Mouse (Mus musculus) embryonic facial prominence, embryonic 10.5 days (tissue): Measurements from ENCODE around the gene Rnf157. TPM values are rescaled to one million over a fixed set of nuclear protein-coding genes. Genes with fewer than 3 reads are reported as not detected.

Experiments
- DNase-seq: peaks from one replicate; pipeline ENCODE4 v3.0.0-alpha.2; 2017; ENCODE audit warnings: low spot score
- H3K27ac ChIP-seq: fragments of 300-500 bp; sonication (generic); replicated peaks from 2 replicates; pipeline ENCODE4 v1.5.1; 2016; ENCODE audit warnings: mild to moderate bottlenecking
- H3K27me3 ChIP-seq: fragments of 300-500 bp; sonication (generic); replicated peaks from 2 replicates; pipeline ENCODE4 v1.6.1; 2016; ENCODE audit warnings: low read depth, mild to moderate bottlenecking; ENCODE audit not compliant: poor library complexity, severe bottlenecking
- H3K36me3 ChIP-seq: fragments of 300-500 bp; sonication (generic); replicated peaks from 2 replicates; pipeline ENCODE4 v1.6.1; 2016; ENCODE audit warnings: mild to moderate bottlenecking, moderate library complexity
- H3K4me1 ChIP-seq: fragments of 300-500 bp; sonication (generic); 2 replicates; pipeline ENCODE4 v1.6.1; 2016
- H3K4me3 ChIP-seq: fragments of 300-500 bp; sonication (generic); 2 replicates; pipeline ENCODE4 v1.5.1; 2016; ENCODE audit warnings: mild to moderate bottlenecking, moderate library complexity
- H3K9me3 ChIP-seq: fragments of 300-500 bp; sonication (generic); 2 replicates; pipeline ENCODE4 v1.6.1; 2016; ENCODE audit warnings: mild to moderate bottlenecking
- WGBS: fragments of 180-500 bp; shearing (Covaris S2); methylation state at CpG from one replicate; pipeline ENCODE4 v1.1.7; 2016; 5-methylcytosine and 5-hydroxymethylcytosine counted together
- polyA plus RNA-seq: library from polyadenylated mRNA; unstranded; fragments of >200 nt; fragmentation: Nextera tagmentation; extraction: Ambion mirVana; gene quantifications from 2 replicates; pipeline ENCODE4 v1.2.1, GENCODE M21; 2016

Gene Rnf157
- polyA plus RNA-seq, 1 experiment from 2014 or later = 12.7 TPM

GRCm38 (mm10) chr11:116358926-116359637 lies 53.8 kb downstream of the Rnf157 start:
- Histone ChIP-seq H3K9me3 (peaks cover 3% of the 10 kb centered on the region; the same call in 1 of the 2 replicates), H3K4me3 (no peak overlapping the region), H3K27me3 (peaks cover 9% of the 10 kb centered on the region), H3K27ac (no peak overlapping the region), H3K36me3 (peaks cover 37% of the 10 kb centered on the region), H3K4me1 (peaks cover 20% of the 10 kb centered on the region)
- DNase-seq = no peak
- 75% methylated on average over 15 of the region's 15 CpGs for WGBS

- Histone ChIP-seq H3K9me3 (peaks cover 3% of the 10 kb centered on the region; the same call in 1 of the 2 replicates), H3K27ac (no peak overlapping the region), H3K27me3 (peaks cover 10% of the 10 kb centered on the region), H3K4me3 (no peak overlapping the region), H3K36me3 (peaks cover 26% of the 10 kb centered on the region), H3K4me1 (peaks cover 7% of the 10 kb centered on the region; the same call in 1 of the 2 replicates)
- no peak for DNase-seq
- 29% methylated on average over 17 of the region's 17 CpGs for WGBS
These were observed 58.3 kb downstream of the Rnf157 start for GRCm38 (mm10) chr11:116354521-116354920.

GRCm38 (mm10) chr11:116353535-116353934 lies 59.3 kb downstream of the Rnf157 start:
- H3K4me1 ChIP-seq = peaks cover 7% of the 10 kb centered on the region; the same call in 1 of the 2 replicates
- no peak for DNase-seq
- H3K9me3 ChIP-seq = peaks cover 3% of the 10 kb centered on the region; the same call in 1 of the 2 replicates
- no peak overlapping the region for H3K27ac ChIP-seq
- peaks cover 15% of the 10 kb centered on the region for H3K27me3 ChIP-seq
- 90% methylated on average over 8 of the region's 8 CpGs for WGBS
- H3K36me3 ChIP-seq = peaks cover 34% of the 10 kb centered on the region
- H3K4me3 ChIP-seq = no peak overlapping the region

GRCm38 (mm10) chr11:116351294-116351693 lies 61.5 kb downstream of the Rnf157 start:
- H3K36me3 ChIP-seq = peaks cover 46% of the 10 kb centered on the region
- peaks cover 3% of the 10 kb centered on the region; the same call in 1 of the 2 replicates for H3K9me3 ChIP-seq
- H3K27me3 ChIP-seq = peaks cover 15% of the 10 kb centered on the region
- 89% methylated on average over 5 of the region's 5 CpGs for WGBS
- peaks cover 18% of the 10 kb centered on the region; the same call in 1 of the 2 replicates for H3K4me1 ChIP-seq
- H3K4me3 ChIP-seq = no peak overlapping the region
- DNase-seq = no peak
- H3K27ac ChIP-seq = no peak overlapping the region

GRCm38 (mm10) chr11:116347955-116348354 lies 64.9 kb downstream of the Rnf157 start:
- WGBS = 63% methylated on average over 5 of the region's 5 CpGs
- H3K36me3 ChIP-seq = peaks cover 33% of the 10 kb centered on the region
- H3K27me3 ChIP-seq = peaks cover 6% of the 10 kb centered on the region; the same call in 1 of the 2 replicates
- H3K27ac ChIP-seq = no peak overlapping the region; the same call in 1 of the 2 replicates
- H3K4me1 ChIP-seq = peaks cover 19% of the 10 kb centered on the region; the same call in 1 of the 2 replicates
- DNase-seq = no peak
- H3K9me3 ChIP-seq = no peaks in the 10 kb centered on the region
- H3K4me3 ChIP-seq = no peak overlapping the region

- WGBS = 71% methylated on average over 7 of the region's 7 CpGs
- DNase-seq = no peak
- H3K27me3 ChIP-seq = peaks cover 6% of the 10 kb centered on the region; the same call in 1 of the 2 replicates
- peaks cover 24% of the 10 kb centered on the region; the same call in 1 of the 2 replicates for H3K4me1 ChIP-seq
- H3K36me3 ChIP-seq = peaks cover 41% of the 10 kb centered on the region
- 0 out of 2 replicates have a peak overlapping the region, but pooled peaks have one; percentile 19 for H3K27ac ChIP-seq
- H3K9me3 ChIP-seq = no peaks in the 10 kb centered on the region
- H3K4me3 ChIP-seq = no peak overlapping the region
These were observed 65.8 kb downstream of the Rnf157 start for GRCm38 (mm10) chr11:116347012-116347411.

GRCm38 (mm10) chr11:116342069-116342791 lies 70.6 kb downstream of the Rnf157 start:
- no peak for DNase-seq
- H3K36me3 ChIP-seq = peaks cover 36% of the 10 kb centered on the region
- WGBS = 76% methylated on average over 25 of the region's 25 CpGs

GRCm38 (mm10) chr11:116337531-116337930 lies 75.3 kb downstream of the Rnf157 start:
- Histone ChIP-seq H3K9me3 (no peaks in the 10 kb centered on the region), H3K4me3 (no peak overlapping the region), H3K27ac (no peak overlapping the region), H3K4me1 (peaks cover 63% of the 10 kb centered on the region), H3K27me3 (peaks cover 55% of the 10 kb centered on the region), H3K36me3 (peaks cover 12% of the 10 kb centered on the region; the same call in 1 of the 2 replicates)
- no peak for DNase-seq
- WGBS = 82% methylated on average over 6 of the region's 6 CpGs

More at GRCm38 (mm10) chr11:116342069-116342791, 70.6 kb downstream of the Rnf157 start:
- no peak overlapping the region; the same call in 1 of the 2 replicates for H3K27ac ChIP-seq
- no peaks in the 10 kb centered on the region for H3K9me3 ChIP-seq
- H3K4me1 ChIP-seq = peaks cover 30% of the 10 kb centered on the region
- H3K27me3 ChIP-seq = peaks cover 12% of the 10 kb centered on the region
- peak overlapping the region; percentile 2; the same call in 1 of the 2 replicates for H3K4me3 ChIP-seq

- H3K27ac ChIP-seq = no peak overlapping the region
- no peak overlapping the region for H3K4me3 ChIP-seq
These were observed 75.8 kb downstream of the Rnf157 start for GRCm38 (mm10) chr11:116337000-116337399.

GRCm38 (mm10) chr11:116336393-116336792 lies 76.4 kb downstream of the Rnf157 start:
- 93% methylated on average over 4 of the region's 4 CpGs for WGBS
- Histone ChIP-seq H3K4me3 (peak overlapping the region; percentile 69), H3K27me3 (peaks cover 67% of the 10 kb centered on the region), H3K9me3 (no peaks in the 10 kb centered on the region), H3K36me3 (peaks cover 3% of the 10 kb centered on the region; the same call in 1 of the 2 replicates), H3K4me1 (peaks cover 70% of the 10 kb centered on the region), H3K27ac (no peak overlapping the region)
- no peak for DNase-seq

More at GRCm38 (mm10) chr11:116337000-116337399, 75.8 kb downstream of the Rnf157 start:
- DNase-seq = no peak
- Histone ChIP-seq H3K9me3 (no peaks in the 10 kb centered on the region), H3K36me3 (peaks cover 7% of the 10 kb centered on the region; the same call in 1 of the 2 replicates), H3K27me3 (peaks cover 61% of the 10 kb centered on the region), H3K4me1 (peaks cover 64% of the 10 kb centered on the region)
- WGBS = 63% methylated on average over 12 of the region's 12 CpGs

GRCm38 (mm10) chr11:116335244-116336036 lies 77.4 kb downstream of the Rnf157 start, which contains the start of gene Foxj1:
Foxj1 (minus strand) TSS chr11:116335399.
- peaks cover 3% of the 10 kb centered on the region; the same call in 1 of the 2 replicates for H3K36me3 ChIP-seq
- H3K27ac ChIP-seq = peak within 1 kb of the TSS; percentile 86
- peaks cover 76% of the 10 kb centered on the region for H3K4me1 ChIP-seq
- WGBS = under 1% methylated on average over 61 of the region's 61 CpGs
- H3K27me3 ChIP-seq = peaks cover 76% of the 10 kb centered on the region
- H3K9me3 ChIP-seq = no peaks in the 10 kb centered on the region
- peak within 1 kb of the TSS; percentile 69 for H3K4me3 ChIP-seq
- peak; percentile 98 for DNase-seq
